Mouse (Mus musculus): Measurements from ENCODE around the gene Cars2.
A peak's percentile ranks its signal among the peaks of the same experiment; 100 is the strongest.
"Not testable (repeated sequence)": the region's sequence is repeated elsewhere in the genome, so short reads cannot be mapped to it uniquely, and the experiment has no call there.

Gene Cars2

DNA sequence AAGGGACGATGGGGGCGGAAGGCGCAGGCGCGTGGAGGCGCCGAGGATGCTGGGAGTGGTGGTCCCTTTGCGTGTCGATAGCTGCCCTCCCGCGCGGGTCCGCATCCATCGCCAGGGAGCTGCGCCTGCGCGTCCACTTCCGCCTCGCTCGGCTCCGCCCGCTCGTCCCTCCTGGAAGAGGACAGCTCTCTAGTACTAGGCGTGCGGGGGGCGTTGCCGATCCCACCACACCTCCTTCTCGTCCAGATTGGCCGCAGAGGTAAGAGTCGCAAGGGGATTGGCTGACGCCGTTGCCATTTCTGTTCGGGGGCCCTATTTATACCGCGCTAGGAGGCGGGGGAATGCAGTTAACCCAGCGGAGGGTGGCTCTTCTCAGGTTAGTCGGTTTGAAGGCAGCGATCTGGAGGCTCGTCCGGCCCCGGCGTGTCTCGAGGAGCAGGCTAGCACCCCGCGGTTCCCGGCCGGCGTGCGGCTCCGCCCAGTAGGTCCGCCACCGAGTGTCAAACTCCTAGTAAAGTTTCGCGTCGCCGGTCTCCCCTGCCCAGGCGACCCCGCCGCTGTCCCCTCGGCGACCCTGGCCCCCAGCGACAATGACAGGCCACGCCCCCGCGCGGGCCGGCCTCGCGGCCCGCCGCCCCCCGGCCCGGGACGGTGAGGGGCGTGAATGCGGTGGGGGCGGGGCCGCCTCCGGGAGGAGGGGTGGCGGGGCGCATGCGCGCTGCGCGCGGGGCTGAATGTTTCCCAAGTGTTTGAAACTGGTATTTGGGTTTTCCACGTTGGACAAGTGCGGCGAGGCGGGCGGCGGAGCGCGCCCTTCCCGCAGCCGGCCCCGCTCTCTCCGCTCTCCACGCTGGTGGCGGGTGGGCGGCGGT is 5.4 kb upstream of the Cars2 start:
- peak; percentile 100 for DNase-seq

DNA sequence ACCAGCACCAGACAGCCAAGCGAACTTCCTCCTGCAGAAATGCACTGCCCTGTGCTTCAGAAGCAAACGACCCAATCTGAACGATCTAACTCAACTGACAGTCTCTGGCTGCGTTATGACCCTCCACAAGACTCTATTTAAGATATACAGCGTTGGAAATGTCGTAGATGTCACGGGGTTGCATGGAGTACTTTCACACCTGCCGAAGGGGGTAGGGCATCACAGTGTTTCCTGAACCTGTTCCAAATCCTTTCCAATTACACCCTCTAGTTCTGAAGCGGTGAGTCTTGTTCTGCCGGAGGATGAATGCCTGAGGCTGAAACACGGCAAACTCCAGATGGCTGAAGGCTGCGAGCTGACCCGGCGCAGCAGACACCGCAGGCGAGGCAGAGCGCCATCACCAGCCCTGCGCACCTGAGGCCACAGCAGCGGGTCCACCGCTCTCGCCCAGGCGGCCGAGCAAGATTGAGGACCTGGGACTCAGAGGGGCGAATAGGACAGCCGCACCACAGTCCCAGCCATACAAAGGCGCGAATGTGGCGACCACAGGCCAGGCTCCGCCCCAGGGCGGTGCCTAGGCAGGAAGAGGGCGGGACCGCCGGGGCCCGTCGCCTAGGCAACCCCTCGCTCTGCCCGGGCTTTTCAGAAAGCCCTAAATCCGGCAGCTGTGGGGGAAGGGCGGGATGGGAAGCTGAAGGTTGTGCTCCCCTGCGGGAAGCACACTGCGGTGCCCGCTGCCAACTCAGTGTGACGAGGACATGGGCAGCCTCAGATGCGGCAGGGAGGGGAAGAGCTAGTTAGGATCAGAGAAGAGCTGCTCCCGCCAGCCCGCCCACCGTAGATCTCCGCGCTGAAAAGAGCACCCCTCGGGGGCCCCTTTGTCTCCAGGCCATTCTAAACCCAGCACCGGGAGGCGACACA is 4.5 kb upstream of the Cars2 start, which contains the start of gene Ing1:
Gene Ing1 (plus strand): TSS at position 773 of the 921 bp plus-strand sequence.
- peak; percentile 96 for DNase-seq

DNA sequence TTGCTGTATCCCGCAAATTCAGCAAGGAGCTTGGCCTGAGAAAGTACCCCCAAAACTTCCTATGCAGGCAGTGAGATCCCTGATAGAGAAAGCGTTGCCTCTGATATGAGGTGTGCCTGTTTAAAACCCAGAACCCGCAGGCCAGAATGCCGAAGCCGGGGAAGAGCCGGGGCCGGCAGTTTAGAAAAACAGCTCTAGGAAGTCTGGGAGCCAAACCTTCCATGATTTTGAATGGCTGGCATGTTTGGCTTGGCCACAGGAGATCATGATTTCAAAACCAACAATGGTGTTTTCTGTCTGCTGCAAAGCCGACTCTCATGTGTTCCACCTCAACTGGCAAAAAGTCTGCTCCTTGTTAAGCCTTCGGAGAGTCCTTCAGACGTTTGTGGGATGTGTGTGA is 1.8 kb upstream of the Cars2 start:
- no peak for DNase-seq

DNA sequence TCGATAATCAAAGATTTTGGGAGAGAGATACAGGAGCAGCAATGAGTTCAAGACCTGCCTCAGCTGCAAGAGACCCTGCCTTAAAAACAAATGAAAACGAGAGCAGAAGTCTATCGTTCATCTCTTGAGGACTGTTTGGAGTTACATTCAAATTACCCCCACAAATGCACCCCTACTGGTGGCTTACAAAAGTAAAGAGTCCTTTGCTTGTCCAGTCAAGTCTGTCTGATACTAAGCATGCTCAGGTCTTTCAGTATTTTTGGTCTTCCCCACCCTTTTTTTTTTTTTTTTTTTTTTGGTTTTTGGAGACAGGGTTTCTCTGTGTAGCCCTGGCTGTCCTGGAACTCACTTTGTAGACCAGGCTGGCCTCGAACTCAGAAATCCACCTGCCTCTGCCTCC is 914 bp upstream of the Cars2 start:
- DNase-seq: not testable (repeated sequence)

DNA sequence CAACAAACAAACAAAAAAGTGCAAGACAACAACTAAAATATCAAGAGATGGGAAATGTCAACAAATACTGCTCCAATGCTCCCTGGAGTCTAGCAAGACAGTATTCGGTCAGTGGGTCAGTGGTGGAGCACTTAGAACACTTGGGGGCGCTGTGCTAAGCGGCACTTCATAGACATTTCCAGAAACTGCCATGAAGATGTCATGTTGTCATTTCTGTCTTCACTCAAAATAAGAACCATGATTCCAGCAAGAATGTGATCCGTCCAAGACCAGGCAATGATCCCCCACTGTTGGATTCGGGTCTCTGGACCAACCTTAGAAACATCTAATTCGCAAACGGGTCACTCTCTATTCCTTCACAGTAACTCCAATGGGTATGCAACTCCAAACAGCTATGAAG is 877 bp downstream of the Cars2 start:
- DNase-seq: no peak

DNA sequence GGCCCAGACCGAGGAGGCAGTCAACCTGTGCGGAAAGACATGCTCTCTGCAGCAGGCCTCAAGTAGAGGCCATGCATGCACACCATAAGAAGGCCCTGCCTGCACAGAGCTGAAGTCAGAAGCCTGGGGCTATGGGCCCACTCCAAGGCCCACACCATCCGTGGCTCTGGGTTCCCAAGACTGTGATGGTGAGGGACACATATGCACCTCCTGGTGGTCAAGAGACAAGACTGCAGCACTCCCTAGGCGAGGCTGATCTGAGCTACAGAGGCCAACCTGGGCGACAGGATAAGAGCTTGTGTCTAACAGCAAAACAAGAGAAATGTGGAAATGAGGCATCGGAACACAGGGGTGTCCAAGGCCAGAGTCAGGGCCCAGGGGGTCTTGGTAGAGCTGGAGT is 3.5 kb downstream of the Cars2 start:
- DNase-seq: no peak

DNA sequence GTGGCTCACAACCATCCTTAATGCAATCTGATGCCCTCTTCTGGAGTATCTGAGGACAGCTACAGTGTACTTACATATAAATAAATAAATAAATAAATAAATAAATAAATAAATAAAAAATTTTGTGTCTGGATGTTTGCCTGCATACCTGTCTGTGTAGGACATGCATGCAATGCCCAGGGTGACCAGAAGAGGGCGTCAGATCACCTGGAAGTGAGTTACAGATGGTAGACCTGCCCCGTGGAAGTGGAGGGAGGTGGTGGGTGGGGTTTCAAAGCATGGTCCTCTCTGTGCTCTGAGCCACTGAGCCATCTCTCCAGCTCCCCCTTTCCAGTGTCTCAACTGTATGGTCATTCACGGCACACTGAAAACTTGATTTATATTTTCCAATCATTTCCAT is 6.2 kb downstream of the Cars2 start:
- DNase-seq: peak; percentile 41

DNA sequence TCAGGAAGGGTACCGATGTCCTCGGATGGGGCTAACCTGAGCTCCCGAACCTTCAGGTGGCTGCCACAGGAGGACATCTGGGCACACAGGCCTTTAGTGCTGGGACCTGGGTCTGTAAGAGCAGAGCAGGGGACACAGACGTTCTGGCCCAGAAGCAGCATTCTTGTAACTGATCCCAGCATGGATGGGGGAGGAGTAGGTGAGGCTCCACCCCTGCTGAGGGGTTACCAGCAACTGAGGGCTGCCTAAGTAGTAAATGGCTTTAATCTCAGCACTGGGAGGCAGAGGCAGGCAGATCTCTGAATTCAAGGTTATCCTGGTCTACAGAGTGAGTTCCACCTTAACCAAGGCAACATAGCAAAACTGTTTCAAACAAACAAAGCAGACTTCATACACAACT is 7.7 kb downstream of the Cars2 start:
- DNase-seq: no peak

DNA sequence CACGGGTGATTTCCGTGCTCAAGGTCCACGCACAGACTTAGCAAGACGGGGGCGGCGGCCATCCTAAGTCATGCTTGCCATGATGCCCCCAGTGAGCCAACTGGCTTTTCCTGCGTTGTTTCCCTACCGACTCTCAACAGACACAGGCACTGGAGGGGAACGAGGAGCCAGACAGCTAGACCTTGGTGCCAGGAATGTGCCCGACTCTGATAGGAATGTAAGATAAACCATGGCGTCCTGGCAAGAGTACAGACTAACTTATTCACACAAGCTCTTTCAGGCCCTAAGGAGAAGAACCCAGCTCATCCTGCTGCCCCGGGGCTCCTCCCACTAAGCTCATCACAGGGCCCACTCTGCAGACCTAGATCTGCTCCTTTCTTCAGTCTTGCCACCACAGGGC is 8.6 kb downstream of the Cars2 start:
- DNase-seq: no peak

DNA sequence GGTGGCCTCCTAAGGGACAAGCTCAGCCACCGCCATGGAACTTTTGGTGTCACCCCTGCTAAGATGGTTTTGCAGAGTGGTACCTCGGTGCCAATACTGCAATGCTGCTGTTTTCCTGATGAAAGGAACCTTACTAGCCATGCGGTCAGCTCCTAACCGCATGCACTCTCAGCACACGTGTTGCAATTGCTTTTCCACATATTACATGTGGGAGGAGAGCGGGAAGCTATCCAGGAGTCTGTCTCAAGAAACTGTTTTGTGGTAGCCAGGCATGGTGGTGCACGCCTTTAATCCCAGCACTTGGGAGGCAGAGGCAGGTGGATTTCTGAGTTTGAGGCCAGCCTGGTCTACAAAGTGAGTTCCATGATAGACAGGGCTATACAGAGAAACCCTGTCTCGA is 10.4 kb downstream of the Cars2 start:
- no peak for DNase-seq

DNA sequence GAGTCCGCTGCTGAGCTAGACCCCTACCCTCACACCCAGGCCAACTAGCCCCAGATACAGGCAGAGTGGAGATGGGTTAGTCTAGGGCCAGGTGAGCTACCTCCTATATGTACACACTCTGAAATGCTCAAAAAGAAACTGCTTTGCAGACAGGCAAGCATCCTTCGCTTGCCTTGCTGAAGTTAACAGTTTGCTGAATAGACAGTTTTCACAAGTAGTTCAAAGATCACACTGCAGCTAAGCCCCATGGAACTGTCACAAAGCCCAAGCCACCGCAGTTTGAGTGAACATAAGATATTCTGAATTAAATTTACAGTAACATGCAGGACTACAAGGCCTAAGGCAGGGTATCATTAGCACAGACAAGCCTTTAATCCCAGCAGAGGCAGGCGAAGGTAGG is 11.5 kb downstream of the Cars2 start:
- no peak for DNase-seq

DNA sequence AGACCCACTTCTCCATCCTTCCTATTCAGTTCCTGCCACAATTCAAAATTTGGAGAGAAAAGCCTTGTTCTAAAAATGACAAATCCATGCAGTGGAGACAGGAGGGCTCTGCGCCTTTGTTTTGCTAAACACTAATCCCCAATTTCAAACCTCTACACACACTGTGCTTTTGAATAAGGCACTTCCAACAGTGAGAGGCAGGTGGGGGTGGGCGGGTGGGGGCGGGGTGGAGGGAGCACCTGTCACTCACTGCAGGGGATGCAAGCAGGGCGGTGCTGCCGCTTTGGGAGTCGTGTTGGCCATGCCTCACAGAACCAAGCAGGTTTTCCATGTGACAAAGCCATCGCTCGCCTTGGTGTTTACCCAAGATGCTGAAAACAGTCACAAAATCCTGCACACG is 16.1 kb downstream of the Cars2 start:
- DNase-seq: no peak

DNA sequence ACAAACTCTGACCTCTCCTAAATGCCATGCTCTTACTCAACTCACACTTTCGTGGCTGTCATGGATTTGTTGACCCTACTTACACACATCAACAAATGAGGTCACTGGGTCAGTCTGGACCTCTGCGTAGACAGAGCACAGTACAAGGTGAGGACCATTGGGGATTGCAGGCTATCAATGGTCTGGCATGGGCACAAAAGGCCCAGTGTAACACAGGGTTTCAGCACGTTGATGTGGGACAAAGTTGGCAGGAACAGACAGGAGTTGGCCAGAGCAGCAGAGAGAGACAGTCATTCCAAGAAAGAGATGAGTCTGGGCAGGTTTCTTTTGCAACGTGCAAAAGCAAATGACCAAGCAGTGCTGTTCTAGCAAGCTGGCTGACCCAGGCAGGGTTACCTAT is 19.7 kb downstream of the Cars2 start:
- DNase-seq: no peak

DNA sequence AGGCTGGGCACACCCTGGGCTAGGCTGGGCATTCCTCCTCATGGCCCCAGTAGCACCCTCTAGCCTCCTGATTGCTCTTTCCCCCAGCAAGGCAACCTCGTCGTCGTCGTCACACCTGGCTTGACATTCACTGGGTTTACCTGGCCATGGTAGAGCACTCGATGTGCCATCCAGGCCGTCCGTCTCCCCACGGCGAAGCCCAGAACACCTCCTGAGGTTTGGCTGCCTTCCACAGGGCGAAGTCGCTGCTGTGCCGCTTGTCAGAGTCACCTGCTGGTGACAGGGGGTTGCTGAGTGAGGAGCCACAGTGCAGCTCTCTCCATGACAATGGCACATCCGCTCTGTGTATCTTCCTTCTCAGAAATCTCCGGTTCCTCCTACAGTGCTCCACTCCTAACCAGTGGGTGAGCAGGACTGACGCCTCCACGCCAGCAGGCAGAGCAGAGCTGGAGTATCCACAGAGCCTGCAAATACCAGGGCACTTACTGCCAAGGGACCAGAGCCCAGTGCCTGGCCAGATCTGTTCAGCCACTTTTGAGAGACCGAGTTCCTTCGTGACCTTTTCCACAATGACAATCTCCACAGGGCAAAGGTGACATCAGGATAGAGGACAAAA is 20.3 kb downstream of the Cars2 start:
- DNase-seq: peak; percentile 41

DNA sequence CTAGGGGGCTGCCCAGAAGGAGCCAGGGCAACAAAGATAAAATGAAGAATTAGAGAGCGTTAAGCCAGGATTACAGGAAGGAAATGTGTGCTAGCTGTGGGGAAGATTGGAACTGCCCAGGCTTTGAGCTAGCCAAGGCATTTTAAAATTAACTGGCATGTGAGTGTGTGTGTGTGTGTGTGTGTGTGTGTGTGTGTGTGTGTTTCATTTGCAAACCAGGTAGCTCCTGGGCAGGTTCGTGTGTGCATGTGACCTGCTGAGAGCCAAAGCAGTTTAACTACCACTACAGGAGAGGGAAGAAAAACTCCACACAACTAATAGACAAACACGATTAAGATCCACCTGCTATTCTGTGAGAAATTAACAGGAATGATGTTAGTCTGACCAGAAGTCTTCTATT is 27.3 kb downstream of the Cars2 start:
- DNase-seq: no peak

DNA sequence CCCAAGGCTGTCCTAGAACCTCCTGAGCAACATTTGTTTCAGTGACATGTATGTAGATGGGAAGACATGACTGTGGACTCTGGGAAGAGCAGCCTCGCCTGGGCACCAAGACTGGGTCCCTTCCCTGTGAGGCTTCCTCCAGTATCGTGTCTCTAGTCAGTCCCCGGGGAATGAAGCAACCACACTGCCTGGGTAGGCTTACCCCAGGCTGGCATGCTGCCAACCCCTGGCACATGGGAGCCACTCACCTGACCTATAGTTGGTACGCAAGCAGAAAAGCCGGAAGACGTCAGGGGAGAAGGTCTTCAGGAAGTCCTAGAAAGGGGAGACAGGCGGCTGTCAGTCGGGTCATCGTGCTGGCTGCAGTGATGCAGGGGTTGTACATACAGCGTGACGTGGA is 31.9 kb downstream of the Cars2 start:
- no peak for DNase-seq

DNA sequence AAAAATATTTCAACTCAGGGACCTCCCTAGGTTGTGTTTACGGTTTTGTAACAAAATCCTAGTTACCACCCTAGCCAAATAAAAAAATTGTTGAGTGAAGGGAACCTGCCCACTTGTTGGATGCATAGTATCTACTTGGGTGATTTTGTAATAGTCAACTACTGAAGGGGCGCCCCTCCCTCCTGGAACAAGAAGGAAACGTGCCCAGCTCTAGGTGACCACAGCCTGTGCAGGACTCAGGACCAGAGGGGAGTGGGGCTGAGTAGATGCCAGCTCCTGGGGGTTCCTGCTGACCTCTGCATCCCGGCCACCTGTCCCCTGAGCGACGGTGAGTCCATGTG is 32.6 kb downstream of the Cars2 start:
- no peak for DNase-seq

DNA sequence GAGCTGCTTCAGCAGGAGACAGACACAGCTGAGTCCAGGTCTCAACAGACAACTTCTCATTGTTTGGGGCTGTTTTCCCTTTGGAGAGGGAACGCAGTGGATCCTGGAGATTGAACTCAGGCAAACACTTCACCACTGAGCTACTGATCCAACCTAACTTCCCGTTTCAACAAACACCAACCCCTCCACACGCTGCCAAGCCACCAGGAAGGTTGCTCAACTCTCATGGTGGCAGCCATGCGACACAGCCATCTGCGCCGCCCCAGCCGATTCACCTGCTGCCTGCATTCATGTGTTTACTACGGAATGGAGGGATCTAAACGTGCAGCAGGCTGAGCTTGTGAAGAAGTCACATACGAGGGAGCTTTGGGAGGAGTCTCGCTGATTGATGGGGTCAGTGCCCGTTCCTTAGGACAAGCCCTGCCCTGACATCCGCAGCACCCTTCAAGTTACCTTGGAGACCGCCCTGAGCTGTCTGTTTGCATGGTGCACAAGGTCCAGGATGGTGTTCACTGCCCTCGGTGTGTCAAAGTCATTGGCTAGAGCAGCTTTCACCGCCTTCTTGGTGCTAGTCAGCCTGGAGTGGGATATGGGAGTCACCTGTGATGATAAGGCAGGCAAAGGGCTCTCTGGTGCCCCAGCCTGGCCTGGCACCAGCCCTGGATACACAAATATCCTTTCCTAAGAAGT is 33.1 kb downstream of the Cars2 start:
- no peak for DNase-seq

DNA sequence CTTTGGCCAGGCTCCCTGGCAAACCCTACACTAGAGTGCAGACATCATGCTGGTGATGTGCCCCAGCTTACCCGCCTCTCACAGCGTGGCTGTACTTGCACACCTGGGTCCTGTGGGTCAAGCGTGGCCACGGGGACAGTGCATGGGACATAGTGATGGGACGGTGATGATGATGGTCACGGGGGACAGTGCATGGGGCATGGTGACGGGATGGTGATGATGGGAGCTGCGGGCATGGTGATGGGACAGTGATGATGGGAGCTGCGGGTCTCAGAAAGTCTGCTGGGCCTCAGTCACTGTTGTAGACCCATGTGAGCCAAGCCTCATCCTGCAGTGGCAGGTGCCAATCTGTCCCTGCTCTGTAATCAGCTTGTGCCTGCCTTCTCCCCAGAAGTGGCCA is 34.3 kb downstream of the Cars2 start:
- no peak for DNase-seq

DNA sequence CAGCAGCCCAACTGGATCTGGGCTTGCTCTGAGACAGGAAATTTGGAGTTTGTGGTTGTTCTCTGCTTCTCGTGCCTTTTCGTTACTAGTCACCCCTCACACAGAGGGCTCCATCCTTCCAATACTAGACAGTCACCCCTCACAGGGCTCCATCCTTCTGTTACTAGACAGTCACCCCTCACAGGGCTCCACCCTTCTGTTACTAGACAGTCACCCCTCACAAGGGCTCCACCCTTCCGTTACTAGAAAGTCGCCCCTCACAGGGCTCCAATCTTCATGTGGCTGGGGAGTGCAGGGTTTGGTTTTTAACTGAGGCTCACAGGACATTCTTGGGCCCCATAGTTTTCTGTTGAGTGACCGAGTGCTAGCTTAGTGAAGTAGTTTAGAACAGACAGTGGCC is 37.3 kb downstream of the Cars2 start:
- DNase-seq: no peak

DNA sequence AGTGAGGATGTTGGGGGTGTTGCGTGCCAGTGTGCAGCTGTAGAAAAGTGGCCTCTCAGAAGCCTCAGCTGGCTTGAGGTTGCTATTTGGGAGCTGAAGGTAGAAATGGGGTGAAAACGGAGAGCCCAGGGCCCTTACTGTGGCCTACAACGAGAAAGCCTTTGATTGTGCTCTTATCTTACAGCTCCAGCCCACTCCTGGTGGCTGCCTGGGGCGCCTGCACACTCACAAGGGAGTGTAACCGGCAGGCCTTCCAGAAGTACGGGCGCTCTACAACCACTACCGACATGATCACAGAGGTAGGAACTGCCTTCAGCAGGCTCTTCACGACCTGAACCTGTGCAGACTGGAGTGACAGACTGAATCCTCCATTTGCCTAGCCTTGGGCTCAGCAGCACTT is 37.9 kb downstream of the Cars2 start:
- DNase-seq: no peak

DNA sequence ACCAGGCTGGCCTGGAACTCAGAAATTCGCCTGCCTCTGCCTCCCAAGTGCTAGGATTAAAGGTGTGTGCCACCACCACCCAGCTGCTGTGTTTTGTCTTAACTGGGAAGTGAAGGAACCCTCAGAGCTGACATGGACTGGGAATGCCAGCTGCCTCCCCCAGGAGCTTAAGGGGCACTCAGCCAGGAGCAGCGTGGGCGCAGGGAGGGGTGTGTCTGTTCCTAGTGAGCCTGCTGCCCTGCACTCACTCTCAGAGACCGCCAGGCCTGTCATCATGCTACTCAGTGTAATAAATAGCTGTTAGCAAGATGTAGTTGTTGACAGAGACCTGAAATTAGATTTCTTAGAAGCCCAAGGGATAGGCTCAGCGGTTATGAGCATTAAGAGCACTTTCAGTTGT is 39.6 kb downstream of the Cars2 start:
- DNase-seq: peak; percentile 33

DNA sequence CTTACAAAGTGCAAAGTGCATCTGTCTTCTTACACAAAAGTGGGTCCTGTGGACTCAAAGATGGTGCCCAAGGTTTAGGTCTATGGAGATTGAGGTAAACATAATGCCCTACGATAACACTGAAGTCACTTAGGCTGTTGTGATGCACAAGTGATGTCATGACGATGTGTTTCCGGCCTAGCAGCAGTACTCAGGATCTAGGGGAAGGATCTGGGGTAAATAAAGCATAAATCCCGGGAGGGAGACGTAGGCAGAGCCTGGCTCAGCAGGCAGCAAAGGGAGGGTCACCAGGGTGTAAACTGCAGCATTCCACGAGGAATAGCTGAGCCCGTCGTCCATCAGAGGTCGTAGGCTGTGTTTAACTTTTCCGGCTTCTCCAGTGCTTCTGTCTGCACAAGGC is 41.7 kb downstream of the Cars2 start:
- no peak for DNase-seq

Data from right cerebral cortex, adult 18-20 months (tissue).